ENCODE assay signal across 8 mouse cellular contexts in genomic region chr7:140856785-140857549, GRCm38 (mm10). TPM values are rescaled to one million over a fixed set of nuclear protein-coding genes. Genes with fewer than 3 reads are reported as not detected.
DNase-seq lines count a peak whose midpoint lies in the region; ATAC-seq and TF ChIP-seq lines count a peak whose summit lies in the region.

Gene Ric8a, plus strand, starts transcription at chr7:140856957.

- no peak for DNase-seq in Patski (ENCODE audit: low read depth, low spot score)
- peak; percentile 89 to 91 for DNase-seq in cerebellum, postnatal 14 days
- peak; percentile 78 to 82 for DNase-seq in frontal cortex, postnatal 14 days (ENCODE audit: low spot score in 2 of 2)
- peak; percentile 82 to 85 for DNase-seq in layer of hippocampus, postnatal 10 days (ENCODE audit: low spot score in 2 of 2)
- peak; percentile 95 for DNase-seq in lung, postnatal 0 days (ENCODE audit: low spot score)
- DNase-seq in ovary, postnatal 10 days (ENCODE audit: low spot score), result peak; percentile 82
- DNase-seq in thymus, postnatal 10 days (ENCODE audit: low spot score in 2 of 2), result peak; percentile 73 to 77

- TF ChIP-seq CTCF in Patski (IDR thresholded peaks at IDR 0.05), result no peak
- no peak for TF ChIP-seq CTCF in lung, postnatal 0 days (IDR thresholded peaks at IDR 0.05)

- no peaks in the 10 kb centered on the region for H3K27me3 ChIP-seq in Patski
- H3K27me3 ChIP-seq in hindbrain, embryonic 12.5 days, result no peaks in the 10 kb centered on the region
- H3K27me3 ChIP-seq in lung, postnatal 0 days (replicated peaks; ENCODE audit: insufficient read depth, low read length), result no peaks in the 10 kb centered on the region

- peak within 1 kb of the TSS; percentile 90 for H3K27ac ChIP-seq in hindbrain, embryonic 12.5 days
- peak within 1 kb of the TSS; percentile 98 for H3K27ac ChIP-seq in lung, postnatal 0 days (ENCODE audit: low read length)

- H3K4me3 ChIP-seq in hindbrain, embryonic 12.5 days, result peak within 1 kb of the TSS; percentile 75
- H3K4me3 ChIP-seq in lung, postnatal 0 days (ENCODE audit: low read depth, low read length), result peak within 1 kb of the TSS; percentile 76

- H3K36me3 ChIP-seq in hindbrain, embryonic 12.5 days, result peaks cover 63% of the 10 kb centered on the region
- peaks cover 28% of the 10 kb centered on the region for H3K36me3 ChIP-seq in lung, postnatal 0 days (ENCODE audit: insufficient read depth, low read length)

- peaks cover 31% of the 10 kb centered on the region for H3K4me1 ChIP-seq in hindbrain, embryonic 12.5 days
- peaks cover 21% of the 10 kb centered on the region for H3K4me1 ChIP-seq in lung, postnatal 0 days (ENCODE audit: insufficient read depth, low read depth, low read length)

- H3K9ac ChIP-seq in hindbrain, embryonic 12.5 days, result peak within 1 kb of the TSS; percentile 95
- peak within 1 kb of the TSS; percentile 91 for H3K9ac ChIP-seq in lung, postnatal 0 days (replicated peaks; ENCODE audit: low read depth)

- peak; percentile 59 for TF ChIP-seq EP300 in lung, postnatal 0 days (IDR thresholded peaks at IDR 0.05)

- in situ Hi-C loops in Patski (cut with MboI; ENCODE audit: low pct_unique_long_range_greater_than_20kb), result no loop called here

- POLR2A ChIA-PET in Patski (lab: Charles Lee), result interaction anchor here (1.0 to 2.3 kb wide), 3 partner anchors 9 to 24 kb away, joined by 3 to 10 read pairs (median 6); partner anchors contain the start of genes Odf3, Psmd13 and Sirt3

- CTCF ChIA-PET in Patski (lab: Charles Lee), result interaction anchor here (1.2 to 1.4 kb wide), 2 partner anchors 15 to 46 kb away, joined by 3 read pairs; no protein-coding TSS in a partner anchor

- WGBS in hindbrain, embryonic 12.5 days, result under 1% methylated on average over 50 of the region's 50 CpGs
- under 1% methylated on average over 48 of the region's 50 CpGs for WGBS in lung, postnatal 0 days

- ATAC-seq in Patski, result peak; percentile 72
- peak; percentile 75 for ATAC-seq in hindbrain, embryonic 12.5 days (ENCODE audit: low FRiP score)
- ATAC-seq in lung, postnatal 0 days, result peak; percentile 89

- H3K9me3 ChIP-seq in hindbrain, embryonic 12.5 days (replicated peaks), result no peaks in the 10 kb centered on the region
- no peaks in the 10 kb centered on the region for H3K9me3 ChIP-seq in lung, postnatal 0 days (ENCODE audit: low read length)

- peak within 1 kb of the TSS; percentile 99 for H3K4me2 ChIP-seq in hindbrain, embryonic 12.5 days (replicated peaks)
- H3K4me2 ChIP-seq in lung, postnatal 0 days (replicated peaks; ENCODE audit: low read depth, low read length), result peak within 1 kb of the TSS; percentile 91

RNA-seq across cellular contexts. Expression of gene Ric8a, which starts in this region (rescaled TPM):
- 67.0 TPM for polyA plus RNA-seq in Patski (2021)
- 82.3 and 88.5 TPM in 2 replicates for polyA plus RNA-seq in hindbrain, embryonic 12.5 days (2016; fragmentation: Nextera tagmentation; extraction: Ambion mirVana)
- 100 to 1,000 TPM in 1 of 2 experiments, 10 to 100 TPM in 1; 91.1 to 106 TPM for total RNA-seq in layer of hippocampus, postnatal 10 days (2021)
- 63.6 and 68.0 TPM in 2 replicates for polyA plus RNA-seq in lung, postnatal 0 days (2015; fragmentation: Nextera tagmentation; extraction: Ambion mirVana)
